Mouse (Mus musculus): ENCODE data around the gene Man2b2.

The Man2b2 gene

GRCm38 (mm10) chr5:36831272-36831671 lies 819 bp upstream of the Man2b2 start:
- DNase-seq (ENCODE audit: low read depth): peak; percentile 36

- no peak for DNase-seq (ENCODE audit: low read depth)
Measured at GRCm38 (mm10) chr5:36829098-36829497, 1.4 kb downstream of the Man2b2 start.

GRCm38 (mm10) chr5:36822907-36823306 lies 7.5 kb downstream of the Man2b2 start:
- DNase-seq (ENCODE audit: low read depth): no peak

GRCm38 (mm10) chr5:36820142-36820541 lies 10.3 kb downstream of the Man2b2 start:
- peak; percentile 50 for DNase-seq (ENCODE audit: low read depth)

- DNase-seq (ENCODE audit: low read depth): no peak
Measured at GRCm38 (mm10) chr5:36819742-36820141, 10.7 kb downstream of the Man2b2 start.

GRCm38 (mm10) chr5:36817738-36818137 lies 12.7 kb downstream of the Man2b2 start:
- no peak for DNase-seq (ENCODE audit: low read depth)

GRCm38 (mm10) chr5:36814554-36814953 lies 15.9 kb downstream of the Man2b2 start:
- DNase-seq (ENCODE audit: low read depth): peak; percentile 68

GRCm38 (mm10) chr5:36811413-36811812 lies 19.0 kb downstream of the Man2b2 start:
- DNase-seq (ENCODE audit: low read depth): peak; percentile 69

GRCm38 (mm10) chr5:36810634-36811033 lies 19.8 kb downstream of the Man2b2 start:
- DNase-seq (ENCODE audit: low read depth): no peak

GRCm38 (mm10) chr5:36809123-36809522 lies 21.3 kb downstream of the Man2b2 start:
- DNase-seq (ENCODE audit: low read depth): no peak

- DNase-seq (ENCODE audit: low read depth): no peak
Measured at GRCm38 (mm10) chr5:36807106-36807505, 23.3 kb downstream of the Man2b2 start.

GRCm38 (mm10) chr5:36797291-36797690 lies 33.2 kb downstream of the Man2b2 start:
- DNase-seq (ENCODE audit: low read depth): peak; percentile 26

- DNase-seq (ENCODE audit: low read depth): peak; percentile 96
Measured at GRCm38 (mm10) chr5:36796296-36797014, 34.0 kb downstream of the Man2b2 start, which contains the start of gene Mrfap1. Gene Mrfap1, minus strand, starts transcription at chr5:36796772.

GRCm38 (mm10) chr5:36795647-36796295 lies 34.7 kb downstream of the Man2b2 start:
- DNase-seq (ENCODE audit: low read depth): peak; percentile 68

- DNase-seq (ENCODE audit: low read depth): peak; percentile 67
Measured at GRCm38 (mm10) chr5:36791861-36792260, 38.6 kb downstream of the Man2b2 start.

GRCm38 (mm10) chr5:36786052-36786451 lies 44.4 kb downstream of the Man2b2 start:
- DNase-seq (ENCODE audit: low read depth): no peak

- no peak for DNase-seq (ENCODE audit: low read depth)
Measured at GRCm38 (mm10) chr5:36779512-36779911, 50.9 kb downstream of the Man2b2 start.

GRCm38 (mm10) chr5:36778901-36779300 lies 51.6 kb downstream of the Man2b2 start:
- no peak for DNase-seq (ENCODE audit: low read depth)

GRCm38 (mm10) chr5:36777186-36777585 lies 53.3 kb downstream of the Man2b2 start:
- DNase-seq (ENCODE audit: low read depth): no peak

GRCm38 (mm10) chr5:36776021-36776575 lies 54.4 kb downstream of the Man2b2 start:
- no peak for DNase-seq (ENCODE audit: low read depth)

- DNase-seq (ENCODE audit: low read depth): no peak
Measured at GRCm38 (mm10) chr5:36775317-36775716, 55.1 kb downstream of the Man2b2 start.

- DNase-seq (ENCODE audit: low read depth): no peak
Measured at GRCm38 (mm10) chr5:36772586-36772985, 57.9 kb downstream of the Man2b2 start.

GRCm38 (mm10) chr5:36769603-36770002 lies 60.9 kb downstream of the Man2b2 start:
- DNase-seq (ENCODE audit: low read depth): peak; percentile 29

All from 416B (cell line).